Mouse (Mus musculus) urinary bladder, adult 18-20 months (tissue): ENCODE results near the gene Ppp6r3.

Source experiments
- DNase-seq, 2 experiments: peaks; one replicate each; pipeline ENCODE4 v3.0.0; 2022; ENCODE audit warnings: low spot score in 2 of 2, mixed read lengths in 2 of 2

The Ppp6r3 gene

GRCm38 (mm10) chr19:3528646-3529045 is 46.9 kb downstream of the Ppp6r3 start:
- no peak for DNase-seq

- no peak for DNase-seq
Measured at GRCm38 (mm10) chr19:3527531-3527930, 48.0 kb downstream of the Ppp6r3 start.

GRCm38 (mm10) chr19:3519471-3520169 is 55.9 kb downstream of the Ppp6r3 start:
- DNase-seq = no peak

GRCm38 (mm10) chr19:3497216-3497615 is 78.3 kb downstream of the Ppp6r3 start:
- DNase-seq = no peak

GRCm38 (mm10) chr19:3489826-3490225 is 85.7 kb downstream of the Ppp6r3 start:
- DNase-seq = no peak

- DNase-seq = no peak
Measured at GRCm38 (mm10) chr19:3482831-3483230, 92.7 kb downstream of the Ppp6r3 start.

GRCm38 (mm10) chr19:3480101-3480500 is 95.4 kb downstream of the Ppp6r3 start:
- DNase-seq = no peak

GRCm38 (mm10) chr19:3476996-3477395 is 98.6 kb downstream of the Ppp6r3 start:
- no peak for DNase-seq

- DNase-seq = no peak
Measured at GRCm38 (mm10) chr19:3471218-3471617, 104.3 kb downstream of the Ppp6r3 start.

GRCm38 (mm10) chr19:3467574-3467973 is 108.0 kb downstream of the Ppp6r3 start:
- no peak for DNase-seq

- DNase-seq = no peak
Measured at GRCm38 (mm10) chr19:3459986-3460385, 115.6 kb downstream of the Ppp6r3 start.

- DNase-seq = no peak
Measured at GRCm38 (mm10) chr19:3458331-3459099, 117.0 kb downstream of the Ppp6r3 start.

GRCm38 (mm10) chr19:3457700-3458099 is 117.8 kb downstream of the Ppp6r3 start:
- no peak for DNase-seq

- DNase-seq = no peak
Measured at GRCm38 (mm10) chr19:3451649-3452048, 123.9 kb downstream of the Ppp6r3 start.

GRCm38 (mm10) chr19:3451170-3451569 is 124.4 kb downstream of the Ppp6r3 start:
- DNase-seq = peak; percentile 34 to 35

- no peak for DNase-seq
Measured at GRCm38 (mm10) chr19:3450714-3451113, 124.8 kb downstream of the Ppp6r3 start.

GRCm38 (mm10) chr19:3449248-3449647 is 126.3 kb downstream of the Ppp6r3 start:
- DNase-seq = no peak

GRCm38 (mm10) chr19:3447348-3447747 is 128.2 kb downstream of the Ppp6r3 start:
- DNase-seq = no peak

GRCm38 (mm10) chr19:3441092-3441491 is 134.5 kb downstream of the Ppp6r3 start:
- no peak for DNase-seq

GRCm38 (mm10) chr19:3440667-3441066 is 134.9 kb downstream of the Ppp6r3 start:
- no peak for DNase-seq

GRCm38 (mm10) chr19:3437980-3438379 is 137.6 kb downstream of the Ppp6r3 start:
- DNase-seq = no peak

GRCm38 (mm10) chr19:3436840-3437239 is 138.7 kb downstream of the Ppp6r3 start:
- no peak for DNase-seq

- DNase-seq = no peak
Measured at GRCm38 (mm10) chr19:3435824-3436223, 139.7 kb downstream of the Ppp6r3 start.
